Mouse (Mus musculus) E14TG2a.4 (cell line): ENCODE results near the gene Coq2.

Experiments
- CTCF ChIP-seq: conservative IDR thresholded peaks from 2 replicates; pipeline ENCODE4 v1.5.1; 2014; ENCODE audit warnings: low read length
- NANOG ChIP-seq: IDR thresholded peaks from 2 replicates; pipeline ENCODE4 v1.6.1; 2014; ENCODE audit warnings: borderline replicate concordance, low read length, mixed read lengths

- TF ChIP-seq CTCF = no peak
- no peak for TF ChIP-seq NANOG
Measured at GRCm38 (mm10) chr5:100651486-100651885, 23.5 kb downstream of the Coq2 start.
